Mouse (Mus musculus): Measurements from ENCODE around the gene Cyp4v3.

DNA sequence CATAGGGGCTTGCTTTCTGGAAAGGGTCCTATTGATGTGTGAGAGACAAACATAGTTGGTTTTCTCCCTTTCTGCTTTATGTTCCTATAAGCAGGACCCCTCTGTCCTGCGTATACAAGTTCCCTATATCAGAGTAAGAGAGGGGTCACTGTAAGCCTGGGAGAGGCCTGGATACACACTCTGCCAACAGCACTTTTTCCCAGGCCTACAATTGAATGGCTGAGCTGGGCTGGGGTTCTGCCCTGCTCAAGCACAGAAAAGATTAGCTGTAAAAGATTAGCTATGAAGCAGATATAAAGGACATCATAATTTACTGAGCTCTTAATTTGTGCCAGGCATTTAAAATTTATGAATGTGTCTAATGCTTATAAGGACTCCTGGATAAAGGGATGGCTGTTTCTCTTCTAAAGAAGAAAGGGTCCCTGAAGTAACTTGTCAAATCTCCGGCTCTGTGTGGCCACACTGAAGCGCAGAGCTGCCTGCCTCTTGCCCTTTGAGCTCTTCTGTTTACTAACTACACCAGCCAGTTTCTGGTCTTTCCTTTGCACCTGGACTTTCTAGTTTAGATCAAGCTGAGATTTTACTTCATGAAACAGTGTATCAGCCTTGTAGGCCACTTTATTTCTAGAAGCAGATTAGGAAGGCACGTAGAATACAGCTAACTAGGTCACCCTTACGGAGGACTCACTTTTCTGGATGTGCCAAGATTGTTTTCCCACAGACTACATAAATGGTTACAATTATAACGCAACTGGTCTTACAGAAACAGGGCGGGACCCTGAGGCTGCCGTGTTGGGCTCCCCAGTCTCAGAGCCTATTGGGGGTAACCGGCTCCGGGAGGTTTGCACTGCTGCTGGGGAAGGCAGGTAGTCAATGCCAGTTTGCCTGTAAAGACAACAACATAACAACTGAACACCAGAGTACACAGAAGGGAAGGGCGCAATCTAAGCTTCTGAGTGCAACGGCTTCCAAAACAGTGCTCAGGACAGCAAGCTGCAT is 8.9 kb upstream of the Cyp4v3 start:
- TF ChIP-seq CHD2 (IDR thresholded peaks at IDR 0.05; ENCODE audit: low read depth, low read length) (no peak), ZNF384 (IDR thresholded peaks at IDR 0.05; ENCODE audit: low read depth, low read length) (no peak), HCFC1 (IDR thresholded peaks at IDR 0.05; ENCODE audit: borderline replicate concordance, insufficient read depth, low read length) (no peak), ZC3H11A (IDR thresholded peaks at IDR 0.05; ENCODE audit: borderline replicate concordance, low read depth, low read length) (no peak)

All from ES-E14 (cell line).